Mouse (Mus musculus): Measurements from ENCODE around the gene Nfkb1. TPM values are rescaled to one million over a fixed set of nuclear protein-coding genes. Genes with fewer than 3 reads are reported as not detected.

The Nfkb1 gene
- total RNA-seq, 2 experiments from 2014 or later = 17.1 to 18.7 TPM

- DNase-seq (ENCODE audit: low spot score) = no peak
Measured at GRCm38 (mm10) chr3:135634275-135634674, 57.1 kb downstream of the Nfkb1 start.

GRCm38 (mm10) chr3:135631856-135632255 is 59.5 kb downstream of the Nfkb1 start:
- no peak for DNase-seq (ENCODE audit: low spot score)

DNA sequence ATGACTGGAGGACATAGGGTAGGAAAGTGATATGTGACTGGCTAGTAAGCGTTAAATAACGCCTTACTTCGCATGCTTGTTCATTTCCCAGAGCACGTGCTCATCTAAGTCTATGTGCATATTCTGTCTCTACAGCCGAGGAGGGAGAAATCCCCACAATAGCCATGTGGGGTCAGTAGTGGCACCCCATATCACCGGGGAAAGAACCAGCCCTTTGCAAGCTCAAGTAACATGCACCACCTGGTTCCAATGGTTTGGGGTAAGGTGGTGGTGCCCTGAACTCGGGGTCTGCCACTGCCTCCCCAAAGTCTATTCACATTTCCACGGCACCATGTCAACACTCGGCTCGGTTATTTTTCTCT is 60.3 kb downstream of the Nfkb1 start:
- DNase-seq (ENCODE audit: low spot score) = no peak

DNA sequence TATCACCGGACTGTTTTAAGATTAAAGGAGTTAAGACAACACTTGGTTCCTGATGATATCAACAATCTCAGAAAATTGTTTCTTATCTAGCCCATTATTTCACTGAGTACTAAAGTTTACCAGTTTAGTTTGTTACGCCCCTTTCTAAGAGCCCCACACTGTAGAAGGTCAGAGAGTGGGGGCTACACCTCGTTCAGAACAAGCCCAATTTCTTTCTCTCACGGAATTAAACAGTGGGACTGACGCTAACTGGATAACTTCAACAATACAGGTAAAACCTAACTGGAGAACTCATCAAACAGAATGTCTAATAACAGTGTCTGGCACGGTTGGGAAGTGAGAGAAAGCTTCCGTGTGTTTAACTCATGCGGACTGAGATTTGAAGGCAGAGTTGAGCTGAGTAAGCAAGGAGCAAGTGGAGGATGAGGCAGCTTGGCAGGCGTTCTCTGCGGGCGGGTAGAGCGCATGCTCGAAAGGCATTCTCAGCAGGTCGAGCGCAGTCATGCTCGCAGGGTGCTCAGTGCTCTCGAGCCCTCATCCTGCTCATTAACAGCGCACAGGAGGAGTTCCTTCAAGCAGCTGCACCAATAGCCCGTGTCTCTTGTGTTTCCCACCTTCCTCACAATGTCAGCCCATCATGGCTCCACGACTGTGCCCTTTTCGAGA is 60.8 kb downstream of the Nfkb1 start:
- no peak for DNase-seq (ENCODE audit: low spot score)

GRCm38 (mm10) chr3:135629830-135630355 is 61.5 kb downstream of the Nfkb1 start:
- no peak for DNase-seq (ENCODE audit: low spot score)

GRCm38 (mm10) chr3:135628706-135629169 is 62.6 kb downstream of the Nfkb1 start:
- DNase-seq (ENCODE audit: low spot score) = no peak

GRCm38 (mm10) chr3:135628000-135628705 is 63.2 kb downstream of the Nfkb1 start:
- no peak for DNase-seq (ENCODE audit: low spot score)

DNA sequence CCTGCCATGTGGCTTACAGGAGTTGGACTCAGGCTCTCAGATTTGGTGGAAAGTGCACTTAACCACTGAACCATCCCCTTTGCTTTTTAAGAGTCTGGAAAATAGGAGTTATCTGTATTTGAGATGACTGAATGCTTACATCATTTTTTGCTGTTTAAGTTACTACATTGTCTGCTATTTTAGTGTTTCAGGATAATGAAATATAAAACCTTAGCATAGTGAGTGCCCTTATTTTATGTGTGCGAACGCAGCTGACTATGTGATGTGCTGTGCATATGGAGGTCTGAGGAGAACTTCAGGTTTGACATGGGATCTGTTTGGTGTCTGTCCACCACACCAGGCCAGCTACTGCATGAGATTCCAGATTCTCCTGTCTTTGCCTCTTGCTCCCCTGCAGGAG is 66.1 kb downstream of the Nfkb1 start:
- DNase-seq (ENCODE audit: low spot score) = no peak

DNA sequence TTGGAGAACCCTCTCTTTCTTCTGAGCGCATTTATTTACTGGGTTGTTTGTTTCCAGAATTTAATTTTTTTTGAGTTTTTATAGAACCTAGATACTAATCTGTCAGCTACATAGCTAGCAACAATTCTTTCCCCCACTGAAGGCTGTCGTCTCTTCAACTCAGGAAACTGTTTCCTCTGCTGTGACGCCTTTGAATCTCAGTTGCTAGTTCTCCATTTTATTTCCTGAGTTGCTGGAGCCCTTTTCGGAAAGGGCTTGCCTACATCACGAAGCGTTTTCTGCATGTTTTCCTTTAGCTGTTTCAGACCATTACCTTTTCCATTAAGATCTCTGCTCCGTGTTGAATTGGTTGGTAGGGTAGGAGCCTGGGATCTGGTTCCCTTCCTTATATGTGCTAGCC is 74.6 kb downstream of the Nfkb1 start:
- DNase-seq (ENCODE audit: low spot score) = no peak

DNA sequence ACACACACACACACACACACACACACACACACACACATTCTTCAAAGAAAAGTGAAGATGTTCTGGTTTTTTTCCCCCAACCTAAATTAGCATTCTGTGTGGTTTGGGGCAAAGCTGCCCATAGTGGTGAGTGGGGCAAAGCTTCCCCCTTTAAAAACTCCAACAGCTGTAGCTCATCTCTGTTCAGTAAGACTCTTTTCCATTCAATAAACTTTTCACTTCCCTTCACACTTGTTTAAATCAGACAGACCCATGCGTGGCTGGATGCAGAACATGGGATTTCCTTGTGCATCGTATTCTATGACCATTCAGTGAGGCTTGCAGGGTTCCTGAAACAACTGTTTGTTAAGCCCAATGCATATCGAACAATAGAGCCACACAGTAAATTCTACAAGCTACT is 77.0 kb downstream of the Nfkb1 start:
- no peak for DNase-seq (ENCODE audit: low spot score)

DNA sequence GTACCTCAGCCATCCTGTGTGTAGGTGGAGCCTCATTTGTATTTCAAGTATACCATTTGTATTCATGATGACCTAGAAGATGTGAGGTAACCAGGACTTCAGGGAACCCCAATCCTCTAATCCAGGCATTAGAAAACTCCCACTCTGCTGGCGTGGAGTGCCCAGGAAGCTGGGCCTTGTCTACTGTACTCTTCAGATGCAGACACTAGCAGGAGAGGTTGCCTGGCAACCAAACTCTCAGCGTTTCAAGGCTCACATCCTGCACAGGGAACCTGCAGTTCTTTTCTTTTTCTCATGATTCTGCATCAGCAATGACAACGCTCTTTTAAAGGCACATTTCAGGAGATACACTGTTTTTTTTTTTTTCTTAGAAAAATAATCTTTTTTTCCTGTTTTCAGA is 81.1 kb downstream of the Nfkb1 start:
- no peak for DNase-seq (ENCODE audit: low spot score)

GRCm38 (mm10) chr3:135607660-135608473 is 83.5 kb downstream of the Nfkb1 start:
- DNase-seq (ENCODE audit: low spot score) = no peak

- no peak for DNase-seq (ENCODE audit: low spot score)
Measured at GRCm38 (mm10) chr3:135607021-135607420, 84.3 kb downstream of the Nfkb1 start.

GRCm38 (mm10) chr3:135606592-135606991 is 84.8 kb downstream of the Nfkb1 start:
- DNase-seq (ENCODE audit: low spot score) = no peak

DNA sequence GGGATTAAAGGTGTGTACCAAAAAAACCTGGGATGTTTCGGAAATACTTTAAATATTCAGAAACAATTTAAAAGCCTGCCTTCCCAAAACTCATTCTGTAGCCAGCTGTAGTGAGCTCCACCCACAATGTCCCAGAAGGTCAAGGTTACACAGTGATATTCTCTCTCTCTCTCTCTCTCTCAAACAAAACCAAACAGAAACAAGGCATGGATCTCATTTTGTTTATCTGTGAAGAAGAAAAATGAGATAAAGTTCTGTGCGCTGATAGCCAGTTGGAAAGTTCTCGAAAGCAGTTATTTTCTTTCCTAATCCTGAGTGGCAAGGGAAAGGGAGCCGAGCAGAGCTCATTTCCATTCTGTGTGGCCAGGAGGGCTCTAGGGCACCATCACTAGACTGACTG is 85.9 kb downstream of the Nfkb1 start:
- DNase-seq (ENCODE audit: low spot score) = no peak

GRCm38 (mm10) chr3:135604626-135605417 is 86.5 kb downstream of the Nfkb1 start:
- no peak for DNase-seq (ENCODE audit: low spot score)

DNA sequence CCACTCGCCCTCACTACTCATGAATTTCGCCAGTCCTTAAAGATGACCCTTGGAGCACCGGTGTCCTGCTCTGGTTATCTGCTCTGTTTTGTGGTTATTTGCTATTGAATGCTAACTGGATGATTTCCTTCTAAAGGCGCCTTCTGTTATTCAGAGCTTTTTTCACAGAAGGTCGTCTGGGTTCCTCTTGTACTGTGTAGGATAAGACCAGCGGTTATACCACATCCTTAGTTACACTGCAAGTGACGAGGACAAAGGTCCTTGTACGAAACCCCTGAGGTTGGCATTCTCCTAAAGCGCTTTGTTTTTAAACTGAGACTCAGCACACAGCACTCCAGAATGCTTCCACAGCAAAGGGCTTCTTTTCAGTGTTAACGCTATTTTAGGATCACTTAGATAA is 88.6 kb downstream of the Nfkb1 start:
- no peak for DNase-seq (ENCODE audit: low spot score)

- DNase-seq (ENCODE audit: low spot score) = no peak
Measured at GRCm38 (mm10) chr3:135598355-135598754, 93.0 kb downstream of the Nfkb1 start.

DNA sequence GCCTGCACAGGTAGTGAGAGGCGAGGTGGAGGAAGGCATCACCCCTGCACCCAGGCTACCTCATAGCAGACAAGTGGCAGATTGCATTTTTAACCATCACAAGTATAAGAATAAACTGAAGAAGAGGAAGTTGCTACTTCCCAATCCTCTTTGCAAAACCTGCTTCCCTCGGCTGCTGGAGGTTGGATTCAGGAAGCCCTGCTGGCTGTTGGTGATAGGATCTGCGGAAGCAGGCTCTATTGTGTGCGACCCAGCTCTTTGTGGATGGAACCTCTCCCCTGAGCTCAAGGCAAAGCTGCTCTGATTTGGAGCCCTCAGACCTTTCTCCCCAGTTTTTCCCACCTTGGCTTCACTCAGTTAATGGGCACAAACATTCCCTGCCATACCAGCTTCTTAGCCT is 94.3 kb downstream of the Nfkb1 start:
- DNase-seq (ENCODE audit: low spot score) = no peak

DNA sequence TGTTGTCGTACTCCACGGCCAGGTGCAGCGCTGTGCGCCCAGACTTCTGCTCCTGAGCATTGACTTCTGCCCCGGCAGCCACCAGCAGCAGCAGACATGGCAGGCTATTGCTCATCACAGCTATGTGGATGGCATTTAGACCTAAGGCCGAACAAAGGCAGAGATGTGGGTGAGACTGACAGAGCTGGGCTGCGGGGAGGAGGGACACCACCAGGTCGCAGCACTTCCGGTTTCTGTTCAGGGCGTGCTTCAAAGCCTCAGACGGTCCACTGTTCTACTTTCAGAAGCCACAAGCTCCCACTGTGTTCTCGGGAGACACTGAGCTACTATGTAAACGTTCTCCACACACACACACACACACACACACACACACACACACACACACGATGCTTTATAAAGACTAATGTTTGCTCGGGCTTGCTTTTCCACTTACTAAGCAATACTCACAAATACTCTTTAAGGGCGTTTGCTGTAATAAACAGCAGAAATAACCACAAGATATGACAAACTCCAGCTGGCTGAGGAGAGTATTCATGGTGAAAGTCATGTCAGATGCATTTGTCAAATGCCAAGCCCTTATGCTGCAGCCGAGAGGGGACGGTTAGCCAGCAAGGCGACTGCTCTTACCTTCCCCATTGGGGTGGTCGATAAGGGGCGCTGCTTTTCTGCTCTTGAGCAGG is 97.0 kb downstream of the Nfkb1 start:
- DNase-seq (ENCODE audit: low spot score) = no peak

DNA sequence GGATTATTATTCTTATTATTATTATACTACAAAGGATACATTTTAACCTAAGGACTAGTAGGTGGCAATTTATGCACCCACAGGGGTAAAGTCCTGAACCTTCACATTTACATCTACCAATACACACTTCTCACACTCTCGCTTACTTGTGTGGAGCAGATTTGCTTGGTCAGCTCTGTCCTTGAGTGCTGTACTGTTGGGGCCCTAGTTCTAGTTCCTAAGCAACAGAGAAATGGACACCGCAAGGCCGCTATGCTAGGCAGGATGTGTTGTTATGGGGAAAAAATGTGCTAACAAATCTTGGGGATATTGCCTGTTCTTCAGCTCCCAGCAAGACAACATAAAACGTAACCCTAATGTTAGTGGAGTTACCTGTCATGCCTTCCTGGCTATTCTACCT is 99.3 kb downstream of the Nfkb1 start:
- no peak for DNase-seq (ENCODE audit: low spot score)
